Mouse (Mus musculus) kidney, adult 8-10 months (tissue): ENCODE measurements around the gene Plpp7.

ENCODE experiments used
- DNase-seq, 2 experiments: peaks; one replicate each; pipeline ENCODE4 v3.0.0; 2022

The Plpp7 gene

GRCm38 (mm10) chr2:32105117-32105913 lies 10.0 kb downstream of the Plpp7 start:
- no peak for DNase-seq

- no peak for DNase-seq
Observed at GRCm38 (mm10) chr2:32105930-32106329, 10.6 kb downstream of the Plpp7 start.

DNA sequence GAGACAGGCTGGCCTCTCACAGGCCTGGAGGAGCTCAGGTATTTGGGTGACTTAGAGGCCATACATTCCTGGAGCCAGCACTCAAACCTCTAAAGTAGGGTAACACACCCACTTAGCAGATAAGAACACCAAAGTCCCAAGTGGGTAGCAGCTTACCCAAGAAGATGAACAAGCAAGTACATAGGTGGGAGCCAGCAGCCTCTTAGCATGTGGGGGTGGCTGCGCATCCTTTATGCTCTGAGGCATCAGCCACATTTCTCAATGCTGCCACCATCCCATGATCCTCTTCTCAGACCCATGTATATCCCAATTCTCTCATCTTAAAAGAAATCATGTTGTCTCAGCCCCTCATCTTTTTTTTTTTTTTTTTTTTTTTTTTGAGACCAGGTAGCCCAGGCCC lies 15.9 kb downstream of the Plpp7 start:
- no peak for DNase-seq

DNA sequence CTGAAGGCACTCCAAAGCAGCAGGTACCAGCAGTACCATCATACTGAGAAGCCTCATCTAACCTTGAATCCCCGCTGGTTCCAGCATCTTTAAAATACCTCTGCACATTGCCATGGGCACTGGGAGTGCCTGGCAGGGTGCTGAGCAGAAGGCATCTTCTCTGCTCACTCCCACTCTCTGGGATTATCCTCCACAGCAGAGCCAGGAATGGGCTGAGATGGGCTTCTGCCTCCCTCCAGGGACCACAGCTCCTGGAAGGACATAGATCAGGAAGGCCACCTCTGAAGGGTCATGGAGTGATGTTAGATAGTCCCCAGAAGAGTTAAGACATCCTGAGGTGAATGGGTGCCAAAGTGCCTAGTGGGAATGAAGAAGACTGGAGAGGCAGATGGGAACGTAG lies 17.2 kb downstream of the Plpp7 start:
- DNase-seq, result no peak

GRCm38 (mm10) chr2:32115851-32116268 lies 20.5 kb downstream of the Plpp7 start:
- DNase-seq, result no peak

GRCm38 (mm10) chr2:32119802-32120750 lies 24.7 kb downstream of the Plpp7 start:
- no peak for DNase-seq

GRCm38 (mm10) chr2:32121150-32121549 lies 25.8 kb downstream of the Plpp7 start:
- no peak for DNase-seq

GRCm38 (mm10) chr2:32121785-32122184 lies 26.5 kb downstream of the Plpp7 start:
- DNase-seq, result no peak

DNA sequence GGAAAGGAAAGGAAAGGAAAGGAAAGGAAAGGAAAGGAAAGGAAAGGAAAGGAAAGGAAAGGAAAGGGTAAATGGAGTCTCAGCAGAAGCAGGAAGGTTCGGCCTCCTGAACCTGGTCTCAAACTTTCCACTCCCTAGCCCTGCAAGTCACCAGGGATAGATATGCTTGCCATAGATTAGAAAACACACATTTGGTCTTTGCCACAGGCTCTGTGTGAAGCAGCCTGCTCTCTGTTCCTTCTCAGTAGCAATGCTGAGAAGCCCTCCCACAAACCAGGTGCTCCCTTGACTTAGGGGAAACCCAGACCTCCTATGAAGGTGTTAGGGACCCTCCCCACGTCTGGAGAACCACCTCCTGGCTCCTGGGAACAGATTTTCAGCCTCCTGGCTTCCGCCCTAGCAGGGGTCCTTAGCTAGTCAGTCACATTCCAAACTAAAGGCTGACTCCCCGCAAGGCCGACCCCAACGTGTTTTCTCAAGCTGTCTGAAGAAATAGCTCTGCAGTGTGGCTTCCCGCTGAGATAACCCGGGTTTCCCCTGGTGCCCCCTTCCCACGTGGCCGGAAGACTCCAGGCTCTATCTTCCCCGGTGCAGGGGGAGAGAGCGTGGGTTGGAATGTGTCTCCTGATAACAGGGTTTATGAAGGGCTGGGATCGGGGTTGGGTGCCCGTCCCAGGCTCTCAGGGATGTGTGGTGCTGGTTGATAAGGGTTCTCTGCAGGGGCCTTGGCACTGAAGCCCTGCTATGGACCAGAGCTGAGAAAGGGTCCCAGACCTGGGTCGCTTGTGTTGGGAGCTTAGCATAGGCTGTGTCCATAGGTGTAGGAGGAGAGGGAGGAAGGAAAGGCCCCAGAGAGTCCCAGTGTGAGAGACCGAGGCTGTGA lies 32.6 kb downstream of the Plpp7 start:
- DNase-seq, result no peak

- DNase-seq, result no peak
Observed at GRCm38 (mm10) chr2:32128536-32128841, 33.2 kb downstream of the Plpp7 start.

- no peak for DNase-seq
Observed at GRCm38 (mm10) chr2:32129383-32130074, 34.2 kb downstream of the Plpp7 start.

- DNase-seq, result peak in 1 of 2 experiments; percentile 61
Observed at GRCm38 (mm10) chr2:32130435-32130834, 35.1 kb downstream of the Plpp7 start.

DNA sequence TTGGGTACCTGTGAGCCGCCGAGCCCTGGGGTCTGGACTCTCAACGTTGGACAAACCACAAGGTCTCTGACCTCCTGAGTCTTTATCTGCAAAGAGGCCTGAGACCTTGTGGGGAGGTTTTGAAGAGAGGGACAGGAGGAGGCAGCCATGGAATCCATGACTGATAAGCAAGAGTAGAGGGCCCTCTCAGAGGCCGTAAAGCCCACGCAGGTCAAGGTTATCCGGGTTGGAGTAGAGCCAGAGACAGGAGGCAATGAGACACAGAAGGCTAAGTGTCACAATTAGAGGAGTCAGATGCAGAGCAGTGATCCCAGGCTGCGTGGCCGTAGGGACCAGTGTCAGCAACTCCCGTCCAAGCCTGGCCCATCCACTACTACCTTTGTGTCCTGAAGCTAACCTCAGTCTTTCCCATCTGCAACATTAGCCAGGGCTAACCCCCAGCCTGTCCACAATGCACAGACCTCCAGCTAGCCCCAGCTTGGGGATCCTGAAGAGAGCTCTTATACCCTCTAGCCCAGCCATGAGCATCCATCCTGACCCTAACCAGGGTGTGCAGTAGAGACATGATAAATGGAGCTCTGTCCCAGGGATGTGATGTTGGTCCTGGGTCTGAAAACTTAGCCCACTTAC lies 36.0 kb downstream of the Plpp7 start:
- DNase-seq, result no peak

DNA sequence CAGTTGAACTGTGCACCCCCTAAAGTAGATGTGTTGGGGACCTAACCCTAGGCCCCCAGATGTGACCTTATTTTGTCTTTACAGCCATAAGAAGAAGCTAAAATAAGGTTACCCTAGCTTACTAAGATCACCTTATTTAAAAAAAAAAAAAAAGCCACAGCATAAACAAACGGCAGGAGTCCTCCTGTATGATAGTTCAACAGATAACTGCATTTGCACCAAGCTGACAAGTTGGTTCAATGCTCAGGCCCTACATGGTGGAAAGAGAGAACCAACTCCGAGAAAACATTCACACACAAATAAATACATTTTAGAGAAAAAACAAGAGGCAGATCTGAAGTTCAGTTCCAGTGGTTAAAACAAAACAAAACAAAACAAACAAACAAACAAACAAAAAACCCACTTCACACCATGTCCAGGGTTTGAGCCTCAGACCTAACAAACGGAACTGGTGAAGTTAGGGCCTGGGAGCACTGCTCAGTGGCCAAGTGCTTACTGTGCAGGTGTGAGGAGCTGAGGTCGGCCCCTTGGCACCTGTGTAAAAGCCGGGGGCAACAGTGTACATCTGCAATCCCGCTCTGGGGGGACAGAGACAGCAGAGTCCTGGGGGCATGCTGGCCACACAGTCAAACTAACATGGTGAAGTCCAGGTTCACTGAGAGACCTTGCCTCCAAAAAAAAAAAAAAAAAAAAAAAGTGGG lies 36.7 kb downstream of the Plpp7 start:
- DNase-seq, result no peak

DNA sequence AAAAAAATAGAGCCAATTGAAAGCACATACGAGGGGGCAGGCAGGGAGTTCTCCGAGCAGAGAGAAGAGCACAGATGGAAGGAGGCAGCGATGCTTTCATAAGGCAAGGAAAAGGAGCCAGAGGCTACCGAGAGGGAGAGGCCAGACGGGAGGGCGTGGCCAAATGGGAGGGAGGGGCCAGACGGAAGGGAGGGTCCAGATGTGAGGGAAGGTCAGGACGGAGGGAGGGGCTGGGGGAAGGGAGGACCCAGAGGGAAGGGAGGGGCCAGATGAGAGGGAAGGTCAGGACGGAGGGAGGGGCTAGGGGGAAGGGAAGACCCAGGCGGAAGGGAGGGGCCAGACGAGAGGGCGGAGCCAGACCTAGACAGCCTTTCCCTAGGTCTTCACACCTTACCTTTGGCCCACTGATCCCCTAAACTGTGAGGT lies 37.3 kb downstream of the Plpp7 start:
- peak; percentile 70 to 82 for DNase-seq

GRCm38 (mm10) chr2:32134039-32134438 lies 38.7 kb downstream of the Plpp7 start:
- peak; percentile 91 to 98 for DNase-seq

- DNase-seq, result peak; percentile 96 to 99
Observed at GRCm38 (mm10) chr2:32137667-32138266, 42.4 kb downstream of the Plpp7 start.

DNA sequence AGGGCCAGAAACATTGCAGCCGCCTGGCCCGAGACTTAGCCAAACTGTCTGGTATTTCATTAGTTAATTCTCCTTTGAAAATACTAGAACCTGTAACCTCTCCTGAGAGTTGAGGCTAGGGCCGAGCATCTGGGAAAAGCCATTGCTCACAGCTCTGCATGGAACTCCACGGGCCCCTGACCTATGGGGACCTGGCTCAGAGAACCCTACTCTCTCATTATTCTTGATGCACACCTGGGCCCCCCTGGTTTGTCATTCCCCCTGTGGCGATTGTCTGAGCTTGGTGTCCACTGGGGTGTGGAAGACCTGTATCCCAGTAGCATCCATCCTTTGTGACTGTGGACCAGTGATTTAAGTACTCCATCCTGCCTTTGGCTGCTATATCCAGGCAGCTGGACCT lies 44.0 kb downstream of the Plpp7 start:
- DNase-seq, result no peak

DNA sequence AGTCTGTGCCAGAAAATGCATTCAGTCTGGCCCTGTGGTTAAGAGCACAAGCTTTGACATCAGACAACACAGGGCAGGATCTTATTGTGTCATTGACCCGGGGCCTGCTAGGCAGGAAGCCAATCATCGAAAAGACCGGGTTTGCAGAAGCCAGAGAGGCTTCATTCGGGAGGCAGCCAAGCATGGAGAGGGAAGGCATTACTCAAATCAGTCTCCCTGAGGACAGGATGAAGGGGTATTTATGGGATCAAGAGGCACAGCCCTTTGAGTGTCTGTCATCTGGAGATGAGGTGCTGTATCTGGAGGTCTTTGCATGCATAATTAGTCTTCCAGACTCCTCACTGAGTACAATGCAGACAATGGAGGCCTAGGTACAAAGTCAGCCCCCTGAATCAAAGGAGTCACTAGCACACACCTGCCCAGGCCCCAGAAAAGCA lies 45.2 kb downstream of the Plpp7 start:
- DNase-seq, result peak; percentile 72 to 81

GRCm38 (mm10) chr2:32141602-32142001 lies 46.3 kb downstream of the Plpp7 start:
- DNase-seq, result no peak

GRCm38 (mm10) chr2:32142368-32142767 lies 47.0 kb downstream of the Plpp7 start:
- DNase-seq, result no peak
